Mouse (Mus musculus) myocyte (in vitro differentiated cells): Measurements from ENCODE around the gene Mtg1. TPM values are rescaled to one million over a fixed set of nuclear protein-coding genes. Genes with fewer than 3 reads are reported as not detected.

Experiments
- H3K27me3 ChIP-seq: one replicate; pipeline ENCODE4 v1.6.1; 2011; ENCODE audit not compliant: control insufficient read depth, insufficient read depth, insufficient read length
- H3K36me3 ChIP-seq: one replicate; pipeline ENCODE4 v1.6.1; 2011; ENCODE audit not compliant: control insufficient read depth, insufficient read depth
- H3K4me2 ChIP-seq: one replicate; pipeline ENCODE4 v1.6.1; 2011; ENCODE audit warnings: low read depth, control low read depth
- H3K4me3 ChIP-seq: one replicate; pipeline ENCODE4 v1.5.1; 2011; ENCODE audit warnings: mild to moderate bottlenecking, control low read depth, moderate library complexity
- H3K79me2 ChIP-seq: one replicate; pipeline ENCODE4 v1.6.1; 2011; ENCODE audit not compliant: control insufficient read depth, insufficient read depth
- H3ac ChIP-seq: one replicate; pipeline ENCODE4 v1.6.1; 2011; ENCODE audit not compliant: control insufficient read depth, insufficient read length
- CEBPB ChIP-seq: IDR thresholded peaks from 2 replicates; pipeline ENCODE4 v1.6.1; 2011; ENCODE audit warnings: mild to moderate bottlenecking, moderate library complexity; ENCODE audit not compliant: poor library complexity, insufficient read depth, severe bottlenecking
- E2F4 ChIP-seq: IDR thresholded peaks from one replicate; pipeline ENCODE4 v1.6.1; 2011; ENCODE audit warnings: mild to moderate bottlenecking, control low read depth, moderate library complexity; ENCODE audit not compliant: insufficient read depth
- MAX ChIP-seq: IDR thresholded peaks from one replicate; pipeline ENCODE4 v1.6.1; 2011; ENCODE audit warnings: low read depth, mild to moderate bottlenecking, control low read depth
- MYOD1 ChIP-seq, 3 experiments: IDR thresholded peaks; one replicate each; pipeline ENCODE4 v1.6.1; 2011; ENCODE audit warnings: control low read depth in 2 of 3, low read depth in 2 of 3, mild to moderate bottlenecking in 2 of 3, moderate library complexity in 1 of 3; ENCODE audit not compliant: insufficient read length in 2 of 3, control insufficient read depth in 1 of 3
- MYOG ChIP-seq, 3 experiments: IDR thresholded peaks; one replicate each; pipeline ENCODE4 v1.6.1; 2011; ENCODE audit warnings: control low read depth in 2 of 3, low read depth in 2 of 3, mild to moderate bottlenecking in 2 of 3; ENCODE audit not compliant: insufficient read length in 2 of 3, control insufficient read depth in 1 of 3, insufficient read depth in 1 of 3
- POLR2A ChIP-seq: IDR thresholded peaks from one replicate; pipeline ENCODE4 v1.6.1; 2011; ENCODE audit warnings: low read depth, mild to moderate bottlenecking, control low read depth, moderate library complexity; ENCODE audit not compliant: insufficient read length
- POLR2AphosphoS2 ChIP-seq: IDR thresholded peaks from one replicate; pipeline ENCODE4 v1.6.1; 2011; ENCODE audit warnings: low read depth, control low read depth; ENCODE audit not compliant: insufficient read length
- REST ChIP-seq: IDR thresholded peaks from one replicate; pipeline ENCODE4 v1.6.1; 2011; ENCODE audit warnings: mild to moderate bottlenecking, control low read depth, moderate library complexity; ENCODE audit not compliant: insufficient read depth, insufficient read length
- SRF ChIP-seq: IDR thresholded peaks from one replicate; pipeline ENCODE4 v1.6.1; 2011; ENCODE audit warnings: low read depth; ENCODE audit not compliant: control insufficient read depth, insufficient read length
- TCF12 ChIP-seq: IDR thresholded peaks from one replicate; pipeline ENCODE4 v1.6.1; 2011; ENCODE audit warnings: mild to moderate bottlenecking, control low read depth; ENCODE audit not compliant: poor library complexity, insufficient read depth, severe bottlenecking
- TCF3 ChIP-seq: IDR thresholded peaks from one replicate; pipeline ENCODE4 v1.6.1; 2011; ENCODE audit warnings: low read depth, control low read depth; ENCODE audit not compliant: insufficient read length
- USF1 ChIP-seq: IDR thresholded peaks from one replicate; pipeline ENCODE4 v1.6.1; 2011; ENCODE audit warnings: low read depth, mild to moderate bottlenecking, control low read depth, moderate library complexity
- polyA plus RNA-seq: library from polyadenylated mRNA; unstranded; fragments of >200 nt; fragmentation: generic; extraction: Trizol; gene quantifications from one replicate; pipeline ENCODE4 v1.2.1, GENCODE M21; 2012; ENCODE audit warnings: missing spikeins

The Mtg1 gene
- polyA plus RNA-seq, 1 experiment, result 23.3 TPM

GRCm38 (mm10) chr7:140122765-140123164 lies 14.6 kb upstream of the Mtg1 start:
- TF ChIP-seq REST, result no peak
- no peak for TF ChIP-seq MYOG (IDR thresholded peaks at IDR 0.05; ENCODE audit: control insufficient read depth in 1 of 3, insufficient read depth in 1 of 3, insufficient read length in 2 of 3, low read depth in 2 of 3)
- no peak for TF ChIP-seq MAX
- no peak for TF ChIP-seq POLR2A
- TF ChIP-seq TCF3, result no peak
- TF ChIP-seq TCF12, result no peak
- no peak for TF ChIP-seq CEBPB
- no peak for TF ChIP-seq SRF
- no peak for TF ChIP-seq E2F4
- peak overlapping the region; percentile 43 for H3K4me2 ChIP-seq

GRCm38 (mm10) chr7:140124382-140124781 lies 13.0 kb upstream of the Mtg1 start:
- no peaks in the 10 kb centered on the region for H3K79me2 ChIP-seq
- no peak overlapping the region for H3K4me2 ChIP-seq
- TF ChIP-seq TCF12, result no peak
- TF ChIP-seq MAX, result no peak
- no peak for TF ChIP-seq MYOG (IDR thresholded peaks at IDR 0.05; ENCODE audit: control insufficient read depth in 1 of 3, insufficient read depth in 1 of 3, insufficient read length in 2 of 3, low read depth in 2 of 3)
- no peak for TF ChIP-seq CEBPB
- TF ChIP-seq TCF3, result no peak
- TF ChIP-seq SRF, result no peak
- no peak for TF ChIP-seq POLR2AphosphoS2
- no peak for TF ChIP-seq USF1
- TF ChIP-seq E2F4, result no peak
- no peak for TF ChIP-seq REST
- TF ChIP-seq POLR2A, result no peak
- no peak for TF ChIP-seq MYOD1 (IDR thresholded peaks at IDR 0.05; ENCODE audit: control insufficient read depth in 1 of 3, insufficient read length in 2 of 3, low read depth in 2 of 3)
- H3K27me3 ChIP-seq, result no peaks in the 10 kb centered on the region
- H3ac ChIP-seq, result no peak overlapping the region
- H3K36me3 ChIP-seq, result no peaks in the 10 kb centered on the region
- no peak overlapping the region for H3K4me3 ChIP-seq

More at GRCm38 (mm10) chr7:140122765-140123164, 14.6 kb upstream of the Mtg1 start:
- H3K27me3 ChIP-seq, result no peaks in the 10 kb centered on the region
- H3ac ChIP-seq, result no peak overlapping the region
- no peaks in the 10 kb centered on the region for H3K36me3 ChIP-seq
- H3K4me3 ChIP-seq, result no peak overlapping the region
- no peaks in the 10 kb centered on the region for H3K79me2 ChIP-seq

GRCm38 (mm10) chr7:140125278-140126021 lies 11.9 kb upstream of the Mtg1 start:
- TF ChIP-seq POLR2AphosphoS2 (peak; percentile 59), POLR2A (peak; percentile 82), CEBPB (no peak)

GRCm38 (mm10) chr7:140126022-140126350 lies 11.4 kb upstream of the Mtg1 start:
- H3K27me3 ChIP-seq, result no peaks in the 10 kb centered on the region
- peak overlapping the region; percentile 91 for H3K4me2 ChIP-seq
- no peak overlapping the region for H3ac ChIP-seq
- TF ChIP-seq POLR2A (no peak), USF1 (no peak), MAX (no peak), TCF3 (no peak), REST (no peak), SRF (no peak), MYOG (IDR thresholded peaks at IDR 0.05; ENCODE audit: control insufficient read depth in 1 of 3, insufficient read depth in 1 of 3, insufficient read length in 2 of 3, low read depth in 2 of 3) (no peak), TCF12 (no peak)
- H3K79me2 ChIP-seq, result no peaks in the 10 kb centered on the region
- H3K36me3 ChIP-seq, result no peaks in the 10 kb centered on the region
- peak overlapping the region; percentile 34 for H3K4me3 ChIP-seq

More at GRCm38 (mm10) chr7:140125278-140126021, 11.9 kb upstream of the Mtg1 start:
- Histone ChIP-seq H3K4me3 (peak overlapping the region; percentile 34), H3K27me3 (no peaks in the 10 kb centered on the region), H3K36me3 (no peaks in the 10 kb centered on the region), H3K79me2 (no peaks in the 10 kb centered on the region), H3ac (peak overlapping the region; percentile 14), H3K4me2 (peak overlapping the region; percentile 91)

GRCm38 (mm10) chr7:140126934-140127333 lies 10.4 kb upstream of the Mtg1 start:
- H3K27me3 ChIP-seq, result no peaks in the 10 kb centered on the region
- TF ChIP-seq MAX (no peak), POLR2AphosphoS2 (no peak), MYOG (IDR thresholded peaks at IDR 0.05; ENCODE audit: control insufficient read depth in 1 of 3, insufficient read depth in 1 of 3, insufficient read length in 2 of 3, low read depth in 2 of 3) (no peak), USF1 (no peak), POLR2A (no peak), E2F4 (no peak), SRF (no peak), CEBPB (no peak), TCF12 (no peak), MYOD1 (IDR thresholded peaks at IDR 0.05; ENCODE audit: control insufficient read depth in 1 of 3, insufficient read length in 2 of 3, low read depth in 2 of 3) (no peak), REST (no peak), TCF3 (no peak)
- no peaks in the 10 kb centered on the region for H3K36me3 ChIP-seq
- no peak overlapping the region for H3K4me2 ChIP-seq
- H3K79me2 ChIP-seq, result no peaks in the 10 kb centered on the region
- no peak overlapping the region for H3ac ChIP-seq
- no peak overlapping the region for H3K4me3 ChIP-seq
